Mouse (Mus musculus) erythroblast, embryonic 14.5 days (primary cell): ENCODE measurements around the gene Ms4a8a. TPM values are rescaled to one million over a fixed set of nuclear protein-coding genes. Genes with fewer than 3 reads are reported as not detected.
"Not testable (repeated sequence)": the region's sequence is repeated elsewhere in the genome, so short reads cannot be mapped to it uniquely, and the experiment has no call there.

Source experiments
- H3K27me3 ChIP-seq: 2 replicates; pipeline ENCODE4 v1.6.1; 2012; ENCODE audit warnings: inconsistent platforms; ENCODE audit not compliant: control insufficient read depth
- H3K36me3 ChIP-seq: 2 replicates; pipeline ENCODE4 v1.6.1; 2012; ENCODE audit warnings: mild to moderate bottlenecking, inconsistent platforms; ENCODE audit not compliant: control insufficient read depth
- H3K4me1 ChIP-seq: 2 replicates; pipeline ENCODE4 v1.6.1; 2012; ENCODE audit warnings: inconsistent platforms; ENCODE audit not compliant: control insufficient read depth
- H3K4me3 ChIP-seq: replicated peaks from 2 replicates; pipeline ENCODE3; 2012; ENCODE audit warnings: moderate library complexity, mild to moderate bottlenecking, inconsistent platforms
- H3K9me3 ChIP-seq: 2 replicates; pipeline ENCODE4 v1.6.1; 2012; ENCODE audit warnings: low read length, inconsistent platforms, mixed read lengths; ENCODE audit not compliant: control insufficient read depth
- GATA1 ChIP-seq: IDR thresholded peaks from 2 replicates; pipeline ENCODE4 v1.6.1; 2012; ENCODE audit warnings: low read length, inconsistent platforms, mixed read lengths
- TAL1 ChIP-seq: IDR thresholded peaks from 3 replicates; pipeline ENCODE4 v1.6.1; 2012; ENCODE audit warnings: low read length, inconsistent platforms, mixed read lengths
- polyA plus RNA-seq: library from polyadenylated mRNA; stranded (reverse); fragments of >175 nt; gene quantifications from 2 replicates; pipeline ENCODE4 v1.2.3, GENCODE M21; 2012

The Ms4a8a gene
- polyA plus RNA-seq, 1 experiment: not detected

- Histone ChIP-seq H3K27me3 (no peaks in the 10 kb centered on the region), H3K36me3 (no peaks in the 10 kb centered on the region), H3K4me3 (no peak overlapping the region), H3K9me3 (no peaks in the 10 kb centered on the region), H3K4me1 (no peaks in the 10 kb centered on the region)
- no peak for TF ChIP-seq GATA1
Observed at GRCm38 (mm10) chr19:11060900-11061299, 20.0 kb downstream of the Ms4a8a start.

- no peak for TF ChIP-seq GATA1
- TF ChIP-seq TAL1: no peak
- Histone ChIP-seq H3K27me3 (no peaks in the 10 kb centered on the region), H3K4me1 (no peaks in the 10 kb centered on the region), H3K36me3 (no peaks in the 10 kb centered on the region), H3K9me3 (no peaks in the 10 kb centered on the region), H3K4me3 (no peak overlapping the region)
Observed at GRCm38 (mm10) chr19:11059967-11060366, 20.9 kb downstream of the Ms4a8a start.

GRCm38 (mm10) chr19:11055700-11056099 is 25.2 kb downstream of the Ms4a8a start:
- not testable (repeated sequence) for H3K4me1 ChIP-seq, H3K4me3 ChIP-seq, H3K9me3 ChIP-seq, H3K36me3 ChIP-seq, H3K27me3 ChIP-seq

GRCm38 (mm10) chr19:11053277-11053676 is 27.6 kb downstream of the Ms4a8a start:
- Histone ChIP-seq H3K9me3 (no peaks in the 10 kb centered on the region), H3K4me1 (no peaks in the 10 kb centered on the region), H3K36me3 (no peaks in the 10 kb centered on the region), H3K4me3 (no peak overlapping the region), H3K27me3 (no peaks in the 10 kb centered on the region)
- no peak for TF ChIP-seq GATA1
- no peak for TF ChIP-seq TAL1

GRCm38 (mm10) chr19:11052877-11053276 is 28.0 kb downstream of the Ms4a8a start:
- no peaks in the 10 kb centered on the region for H3K36me3 ChIP-seq
- no peaks in the 10 kb centered on the region for H3K27me3 ChIP-seq
- H3K4me1 ChIP-seq: no peaks in the 10 kb centered on the region
- no peak overlapping the region for H3K4me3 ChIP-seq
- no peaks in the 10 kb centered on the region for H3K9me3 ChIP-seq
- TF ChIP-seq GATA1: no peak
- TF ChIP-seq TAL1: no peak

GRCm38 (mm10) chr19:11050286-11050685 is 30.6 kb downstream of the Ms4a8a start:
- Histone ChIP-seq H3K36me3 (no peaks in the 10 kb centered on the region), H3K4me3 (no peak overlapping the region), H3K9me3 (no peaks in the 10 kb centered on the region), H3K4me1 (peaks cover 2% of the 10 kb centered on the region), H3K27me3 (no peaks in the 10 kb centered on the region)
- TF ChIP-seq GATA1: no peak
- no peak for TF ChIP-seq TAL1

- H3K4me1 ChIP-seq: peaks cover 9% of the 10 kb centered on the region
- H3K9me3 ChIP-seq: no peaks in the 10 kb centered on the region
- TF ChIP-seq TAL1: no peak
- no peak for TF ChIP-seq GATA1
- no peaks in the 10 kb centered on the region for H3K27me3 ChIP-seq
- H3K4me3 ChIP-seq: no peak overlapping the region
- no peaks in the 10 kb centered on the region for H3K36me3 ChIP-seq
Observed at GRCm38 (mm10) chr19:11049426-11049825, 31.5 kb downstream of the Ms4a8a start.

GRCm38 (mm10) chr19:11048503-11048902 is 32.4 kb downstream of the Ms4a8a start:
- Histone ChIP-seq H3K27me3 (no peaks in the 10 kb centered on the region), H3K4me3 (no peak overlapping the region), H3K9me3 (no peaks in the 10 kb centered on the region), H3K4me1 (peaks cover 9% of the 10 kb centered on the region), H3K36me3 (no peaks in the 10 kb centered on the region)
- TF ChIP-seq GATA1 (no peak), TAL1 (no peak)

- TF ChIP-seq GATA1 (no peak), TAL1 (no peak)
- Histone ChIP-seq H3K36me3 (no peaks in the 10 kb centered on the region), H3K9me3 (no peaks in the 10 kb centered on the region), H3K4me1 (peaks cover 9% of the 10 kb centered on the region), H3K4me3 (no peak overlapping the region), H3K27me3 (no peaks in the 10 kb centered on the region)
Observed at GRCm38 (mm10) chr19:11048009-11048408, 32.9 kb downstream of the Ms4a8a start.

- H3K36me3 ChIP-seq: no peaks in the 10 kb centered on the region
- no peak overlapping the region for H3K4me3 ChIP-seq
- no peaks in the 10 kb centered on the region for H3K9me3 ChIP-seq
- peaks cover 9% of the 10 kb centered on the region for H3K4me1 ChIP-seq
- H3K27me3 ChIP-seq: no peaks in the 10 kb centered on the region
- no peak for TF ChIP-seq TAL1
- no peak for TF ChIP-seq GATA1
Observed at GRCm38 (mm10) chr19:11044996-11045711, 35.7 kb downstream of the Ms4a8a start.
